Mouse (Mus musculus) kidney, embryonic 15.5 days (tissue): ENCODE results near the gene Astn1. TPM values are rescaled to one million over a fixed set of nuclear protein-coding genes. Genes with fewer than 3 reads are reported as not detected.
A peak's percentile ranks its signal among the peaks of the same experiment; 100 is the strongest.

Experiments
- ATAC-seq: fragments of 200-750 bp; cut with Nextera tagmentation; replicated peaks from 2 replicates; pipeline ENCODE4 v1.8.0; 2017; ENCODE audit warnings: moderate TSS enrichment; ENCODE audit not compliant: low FRiP score
- H3K27ac ChIP-seq: fragments of 300-500 bp; sonication (generic); 2 replicates; pipeline ENCODE4 v1.5.1; 2015; ENCODE audit warnings: mild to moderate bottlenecking, inconsistent platforms
- H3K27me3 ChIP-seq: fragments of 300-500 bp; sonication (generic); 2 replicates; pipeline ENCODE4 v1.6.1; 2015; ENCODE audit warnings: inconsistent platforms
- H3K36me3 ChIP-seq: fragments of 300-500 bp; sonication (generic); 2 replicates; pipeline ENCODE4 v1.6.1; 2015; ENCODE audit warnings: inconsistent platforms
- H3K4me1 ChIP-seq: fragments of 300-500 bp; sonication (generic); 2 replicates; pipeline ENCODE4 v1.6.1; 2015; ENCODE audit warnings: inconsistent platforms
- H3K4me2 ChIP-seq: fragments of 300-500 bp; sonication (generic); 2 replicates; pipeline ENCODE4 v1.6.1; 2015; ENCODE audit warnings: moderate library complexity, mild to moderate bottlenecking, inconsistent platforms
- H3K4me3 ChIP-seq: fragments of 300-500 bp; sonication (generic); replicated peaks from 2 replicates; pipeline ENCODE4 v1.5.1; 2015; ENCODE audit warnings: mild to moderate bottlenecking, inconsistent platforms
- H3K9ac ChIP-seq: fragments of 300-500 bp; sonication (generic); 2 replicates; pipeline ENCODE4 v1.6.1; 2015; ENCODE audit warnings: mild to moderate bottlenecking, inconsistent platforms
- H3K9me3 ChIP-seq: fragments of 300-500 bp; sonication (generic); replicated peaks from 2 replicates; pipeline ENCODE4 v1.6.1; 2016; ENCODE audit warnings: inconsistent platforms
- WGBS: fragments of 180-500 bp; shearing (Covaris S2); methylation state at CpG from one replicate; pipeline ENCODE4 v1.1.7; 2015; ENCODE audit warnings: mixed read lengths; 5-methylcytosine and 5-hydroxymethylcytosine counted together
- polyA plus RNA-seq: library from polyadenylated mRNA; unstranded; fragments of >200 nt; fragmentation: Nextera tagmentation; extraction: Ambion mirVana; gene quantifications from 2 replicates; pipeline ENCODE4 v1.2.1, GENCODE M21; 2015

Gene Astn1
- polyA plus RNA-seq, 1 experiment from 2014 or later = 0.93 TPM

DNA sequence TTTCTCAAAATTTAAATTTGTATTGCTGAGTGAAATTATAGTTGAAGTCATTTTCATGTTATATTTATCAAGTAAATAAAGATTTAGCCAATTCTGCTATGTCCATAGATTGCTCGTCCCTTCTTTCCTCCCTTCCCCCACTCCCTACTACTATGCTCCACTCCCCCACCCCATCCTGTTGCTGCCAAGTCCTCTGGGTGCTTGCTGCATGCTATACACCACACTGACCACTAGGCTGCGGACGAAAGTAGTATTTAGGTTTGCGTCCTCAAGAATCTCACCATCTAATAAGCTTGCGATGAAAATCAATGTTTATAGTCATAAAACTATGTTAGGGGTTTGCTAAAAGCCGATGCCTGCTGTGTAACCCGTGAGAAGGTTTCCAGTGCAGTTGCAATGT is 235.9 kb downstream of the Astn1 start:
- no peak for ATAC-seq
- Histone ChIP-seq H3K27ac (no peak overlapping the region), H3K9me3 (no peaks in the 10 kb centered on the region), H3K4me1 (0 out of 2 replicates have a peak, but pooled peaks cover 2% of the 10 kb centered on the region), H3K4me2 (no peak overlapping the region), H3K9ac (no peak overlapping the region), H3K4me3 (no peak overlapping the region), H3K27me3 (no peaks in the 10 kb centered on the region), H3K36me3 (no peaks in the 10 kb centered on the region)
- 77% methylated on average over 7 of the region's 7 CpGs for WGBS

DNA sequence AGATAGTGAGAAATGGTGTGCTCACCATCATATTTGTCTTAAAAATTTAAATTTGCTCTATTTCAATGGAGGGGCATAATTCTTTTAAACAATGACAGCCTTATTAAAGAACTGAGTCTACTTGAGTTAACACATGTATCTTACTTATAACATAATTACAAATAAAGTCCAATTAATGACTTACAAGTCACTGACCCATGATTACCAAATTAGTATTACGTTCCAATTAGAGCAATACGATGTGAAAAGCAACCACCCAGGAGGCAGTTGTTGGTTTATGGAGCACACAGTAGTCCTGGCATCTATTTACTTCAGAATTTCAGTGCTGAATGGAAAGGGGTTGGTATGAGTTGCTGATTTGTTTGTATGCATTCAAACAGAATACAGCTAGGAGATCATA is 237.4 kb downstream of the Astn1 start:
- H3K9me3 ChIP-seq = no peaks in the 10 kb centered on the region
- WGBS = 76% methylated on average over 2 of the region's 2 CpGs
- 0 out of 2 replicates have a peak, but pooled peaks cover 2% of the 10 kb centered on the region for H3K4me1 ChIP-seq
- H3K9ac ChIP-seq = no peak overlapping the region
- ATAC-seq = no peak
- H3K4me3 ChIP-seq = no peak overlapping the region
- no peak overlapping the region for H3K27ac ChIP-seq
- H3K36me3 ChIP-seq = no peaks in the 10 kb centered on the region
- H3K4me2 ChIP-seq = no peak overlapping the region
- H3K27me3 ChIP-seq = no peaks in the 10 kb centered on the region

DNA sequence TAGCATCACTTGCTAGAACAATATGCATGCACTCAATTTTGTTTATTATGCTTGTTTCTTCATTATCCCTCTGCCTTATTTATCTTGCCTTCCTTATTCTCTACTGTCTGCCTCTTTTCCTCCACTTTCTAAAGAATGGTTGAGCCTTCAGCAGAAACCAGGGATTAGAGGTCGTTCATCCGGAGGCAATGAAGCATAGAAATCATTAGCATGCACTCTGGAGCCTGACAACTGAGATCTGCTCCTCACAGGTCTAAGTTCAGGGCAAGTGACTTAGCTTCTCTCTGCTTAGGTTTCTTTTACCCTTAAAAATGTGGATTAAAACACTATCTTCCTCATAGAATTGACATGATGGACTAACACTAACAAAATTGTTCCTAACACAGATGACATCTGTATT is 241.0 kb downstream of the Astn1 start:
- Histone ChIP-seq H3K27me3 (no peaks in the 10 kb centered on the region), H3K27ac (peak overlapping the region; percentile 70), H3K36me3 (no peaks in the 10 kb centered on the region), H3K4me3 (no peak overlapping the region), H3K9me3 (no peaks in the 10 kb centered on the region), H3K9ac (no peak overlapping the region), H3K4me2 (no peak overlapping the region), H3K4me1 (no peaks in the 10 kb centered on the region)
- ATAC-seq = no peak
- WGBS = 43% methylated on average over 2 of the region's 2 CpGs

DNA sequence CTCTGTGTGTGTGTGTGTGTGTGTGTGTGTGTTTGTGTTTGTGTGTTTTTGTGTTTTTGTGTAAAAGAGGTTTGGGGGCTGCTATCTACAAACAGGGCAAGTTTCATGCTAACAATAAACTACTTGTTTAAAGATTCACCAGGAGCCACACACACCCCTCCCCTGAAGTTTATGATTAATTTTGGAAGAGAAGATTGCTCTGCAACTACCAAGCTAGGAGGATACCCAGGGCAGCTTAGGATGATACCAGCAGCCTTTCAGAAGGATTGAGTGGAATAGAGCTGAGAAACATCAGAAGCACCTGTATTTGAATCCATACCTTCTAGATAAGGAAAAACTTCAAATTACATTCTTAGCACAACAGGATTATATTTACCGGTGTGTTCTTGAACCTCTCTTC is 242.1 kb downstream of the Astn1 start:
- no peak overlapping the region for H3K4me3 ChIP-seq
- H3K4me2 ChIP-seq = no peak overlapping the region
- H3K4me1 ChIP-seq = no peaks in the 10 kb centered on the region
- no peak overlapping the region for H3K27ac ChIP-seq
- 91% methylated on average over 1 of the region's 1 CpGs for WGBS
- H3K36me3 ChIP-seq = no peaks in the 10 kb centered on the region
- H3K9me3 ChIP-seq = no peaks in the 10 kb centered on the region
- no peaks in the 10 kb centered on the region for H3K27me3 ChIP-seq
- no peak overlapping the region for H3K9ac ChIP-seq
- peak; percentile 74 for ATAC-seq

DNA sequence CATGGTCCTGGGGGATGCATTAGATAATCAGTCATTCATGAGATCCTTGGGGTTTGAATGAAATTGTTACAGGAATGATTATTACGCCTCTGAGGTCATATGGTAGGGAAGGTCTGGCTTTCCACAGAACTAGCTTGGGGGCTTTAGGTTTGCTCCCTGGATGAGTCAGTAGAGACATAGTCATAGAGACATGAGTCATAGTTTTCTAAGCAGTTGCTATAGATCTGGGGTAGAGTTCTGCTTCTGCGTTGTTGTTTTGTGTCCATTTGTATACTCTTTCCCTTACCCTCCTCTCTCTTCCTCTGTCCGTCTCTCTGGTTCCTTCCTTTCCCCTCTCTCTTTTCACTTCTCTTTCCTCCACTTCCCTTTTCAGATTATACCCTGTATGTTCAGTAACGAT is 243.5 kb downstream of the Astn1 start:
- Histone ChIP-seq H3K4me3 (no peak overlapping the region), H3K4me2 (no peak overlapping the region), H3K36me3 (no peaks in the 10 kb centered on the region), H3K4me1 (no peaks in the 10 kb centered on the region), H3K27ac (no peak overlapping the region), H3K27me3 (no peaks in the 10 kb centered on the region), H3K9me3 (no peaks in the 10 kb centered on the region), H3K9ac (no peak overlapping the region)
- ATAC-seq = no peak
- 84% methylated on average over 4 of the region's 4 CpGs for WGBS

DNA sequence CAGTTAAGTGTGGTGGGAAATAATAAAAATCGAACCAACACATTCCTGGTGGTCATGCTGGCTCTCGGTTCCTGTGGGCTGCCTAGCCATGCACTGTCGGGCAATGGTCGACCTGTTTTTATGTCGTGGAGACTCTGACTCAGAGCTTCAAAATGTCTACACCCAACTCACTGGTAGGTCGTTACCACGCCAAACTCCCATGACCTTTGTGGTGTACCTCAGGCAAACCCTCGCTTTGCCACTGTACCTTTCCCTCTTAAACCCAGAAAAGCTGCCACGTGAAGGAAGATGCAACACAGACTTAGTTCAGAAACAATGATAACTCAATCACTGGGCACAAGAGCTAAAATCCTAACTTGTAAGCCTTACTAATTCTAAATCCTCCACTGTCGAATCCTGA is 244.3 kb downstream of the Astn1 start:
- no peak overlapping the region for H3K4me2 ChIP-seq
- no peak overlapping the region for H3K27ac ChIP-seq
- H3K4me1 ChIP-seq = no peaks in the 10 kb centered on the region
- no peaks in the 10 kb centered on the region for H3K27me3 ChIP-seq
- 84% methylated on average over 10 of the region's 10 CpGs for WGBS
- H3K9ac ChIP-seq = no peak overlapping the region
- no peak overlapping the region for H3K4me3 ChIP-seq
- ATAC-seq = no peak
- H3K36me3 ChIP-seq = no peaks in the 10 kb centered on the region
- no peaks in the 10 kb centered on the region for H3K9me3 ChIP-seq

DNA sequence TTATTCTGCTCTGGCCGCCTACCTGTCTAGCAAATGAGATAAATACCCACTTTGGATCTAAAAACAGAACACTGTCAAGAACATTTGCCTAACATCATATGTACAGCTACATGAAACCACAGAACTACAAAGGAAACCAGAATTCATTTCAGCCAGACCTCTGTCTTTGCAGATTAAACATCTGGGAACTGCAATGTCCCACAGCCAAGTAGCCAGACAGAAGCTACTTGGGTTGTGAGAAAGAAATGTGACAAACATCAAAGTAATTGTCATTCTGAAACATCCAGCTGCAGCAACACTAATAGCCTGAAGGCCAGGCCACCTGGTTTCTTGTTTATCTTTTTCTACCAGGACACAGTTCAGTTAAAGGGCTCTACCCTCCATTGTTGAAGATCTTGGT is 245.1 kb downstream of the Astn1 start:
- no peaks in the 10 kb centered on the region for H3K27me3 ChIP-seq

DNA sequence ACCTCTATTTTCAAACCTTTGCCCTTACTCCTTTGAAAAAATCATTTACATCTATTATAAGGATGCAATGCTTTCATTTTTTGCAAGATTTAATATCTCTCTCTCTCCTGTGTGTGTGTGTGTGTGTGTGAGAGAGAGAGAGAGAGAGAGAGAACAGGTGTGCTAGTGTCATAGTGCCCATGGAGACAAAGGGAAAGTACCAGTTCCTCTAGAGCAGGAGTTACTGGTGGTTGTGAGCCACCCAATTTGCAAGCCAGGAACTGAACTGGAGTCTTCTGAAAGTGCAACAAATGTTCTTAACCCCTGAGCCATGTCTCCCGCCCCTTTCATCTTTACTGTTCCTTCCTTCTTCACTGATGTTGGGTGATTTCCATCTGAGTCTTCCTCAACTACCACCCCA is 253.1 kb downstream of the Astn1 start:
- Histone ChIP-seq H3K4me2 (no peak overlapping the region), H3K27me3 (no peaks in the 10 kb centered on the region), H3K36me3 (no peaks in the 10 kb centered on the region), H3K4me3 (no peak overlapping the region), H3K4me1 (no peaks in the 10 kb centered on the region), H3K9ac (no peak overlapping the region), H3K27ac (no peak overlapping the region), H3K9me3 (no peaks in the 10 kb centered on the region)
- WGBS = 94% methylated on average over 1 of the region's 1 CpGs
- no peak for ATAC-seq

More for the DNA sequence above, 245.1 kb downstream of the Astn1 start:
- no peak for ATAC-seq
- no peak overlapping the region for H3K4me2 ChIP-seq
- H3K4me1 ChIP-seq = no peaks in the 10 kb centered on the region
- H3K36me3 ChIP-seq = no peaks in the 10 kb centered on the region
- no peak overlapping the region for H3K9ac ChIP-seq
- H3K9me3 ChIP-seq = no peaks in the 10 kb centered on the region
- H3K27ac ChIP-seq = no peak overlapping the region
- no peak overlapping the region for H3K4me3 ChIP-seq
- 79% methylated on average over 1 of the region's 1 CpGs for WGBS

DNA sequence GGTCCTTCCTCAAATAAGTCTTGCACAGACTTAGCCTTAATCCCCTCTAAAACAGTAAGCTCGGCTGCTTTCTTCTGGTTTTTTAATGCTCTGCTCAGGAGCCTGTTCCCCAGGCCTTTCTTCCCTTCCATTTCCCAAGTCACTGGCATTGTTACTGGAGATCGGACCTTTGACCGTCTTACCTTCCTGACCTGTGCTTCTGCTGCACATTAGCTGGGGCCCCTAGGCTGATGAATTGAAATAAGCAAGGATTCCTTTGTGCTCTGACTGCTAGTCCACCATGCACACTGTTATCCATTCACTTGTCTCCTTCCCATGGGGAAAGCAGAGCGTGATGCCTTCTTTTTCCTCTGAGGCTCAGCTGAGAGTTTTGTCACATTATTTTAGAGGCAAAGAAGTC is 255.9 kb downstream of the Astn1 start:
- 0 out of 2 replicates have a peak, but pooled peaks have one; percentile 54 for ATAC-seq
- H3K9me3 ChIP-seq = no peaks in the 10 kb centered on the region
- WGBS = 77% methylated on average over 4 of the region's 4 CpGs

DNA sequence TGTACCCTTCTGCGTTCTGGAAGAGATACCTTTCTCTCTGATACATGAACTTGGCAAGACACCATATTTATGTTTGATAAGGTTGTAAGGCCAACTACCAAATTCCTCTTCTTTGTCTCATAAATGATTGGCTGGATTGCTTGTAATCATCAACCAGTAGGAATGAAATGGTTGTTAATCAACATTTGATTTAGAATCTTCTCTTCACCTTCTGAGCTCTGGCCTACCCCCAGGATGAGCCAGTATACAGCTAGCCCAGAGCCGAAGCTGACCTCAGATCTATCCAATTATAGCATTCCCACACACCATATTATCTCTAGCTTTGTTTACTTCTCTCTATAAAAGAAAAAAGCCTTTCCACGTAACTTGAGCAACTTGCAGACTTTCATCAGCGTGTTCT is 270.9 kb downstream of the Astn1 start:
- 0 out of 2 replicates have a peak, but pooled peaks have one; percentile 66 for ATAC-seq
- no peaks in the 10 kb centered on the region for H3K4me1 ChIP-seq
- 48% methylated on average over 4 of the region's 4 CpGs for WGBS

More for the DNA sequence above, 255.9 kb downstream of the Astn1 start:
- Histone ChIP-seq H3K4me1 (no peaks in the 10 kb centered on the region), H3K4me2 (no peak overlapping the region), H3K36me3 (no peaks in the 10 kb centered on the region), H3K27ac (0 out of 2 replicates have a peak overlapping the region, but pooled peaks have one; percentile 18), H3K27me3 (no peaks in the 10 kb centered on the region), H3K9ac (no peak overlapping the region), H3K4me3 (no peak overlapping the region)

DNA sequence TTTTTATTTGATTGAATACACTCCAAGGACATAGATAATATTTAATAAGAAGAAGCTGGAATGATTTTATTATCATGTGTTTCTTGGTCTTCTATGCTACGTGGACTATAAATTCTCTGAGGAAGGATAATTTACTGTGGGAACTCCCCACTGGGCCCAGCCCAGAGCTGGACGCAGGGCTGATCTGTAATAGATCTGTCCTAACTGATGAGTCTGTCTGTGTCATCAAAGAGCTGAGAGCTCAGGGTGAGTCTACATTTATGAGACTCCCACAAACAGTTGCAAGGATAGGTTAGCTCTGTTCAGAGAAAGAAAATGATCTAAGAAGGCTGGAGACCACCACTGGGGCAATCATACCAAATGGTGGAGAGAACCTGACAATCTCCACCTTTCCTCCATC is 271.4 kb downstream of the Astn1 start:
- ATAC-seq = peak; percentile 70; the same call in 1 of the 2 replicates
- Histone ChIP-seq H3K4me1 (no peaks in the 10 kb centered on the region), H3K9ac (no peak overlapping the region), H3K4me3 (no peak overlapping the region), H3K9me3 (no peaks in the 10 kb centered on the region), H3K27me3 (no peaks in the 10 kb centered on the region), H3K27ac (no peak overlapping the region), H3K36me3 (no peaks in the 10 kb centered on the region), H3K4me2 (no peak overlapping the region)
- WGBS = 22% methylated on average over 2 of the region's 2 CpGs

More for the DNA sequence above, 270.9 kb downstream of the Astn1 start:
- H3K27ac ChIP-seq = 0 out of 2 replicates have a peak overlapping the region, but pooled peaks have one; percentile 13
- H3K4me2 ChIP-seq = no peak overlapping the region
- no peak overlapping the region for H3K9ac ChIP-seq
- no peaks in the 10 kb centered on the region for H3K36me3 ChIP-seq
- H3K4me3 ChIP-seq = no peak overlapping the region
- no peaks in the 10 kb centered on the region for H3K27me3 ChIP-seq
- H3K9me3 ChIP-seq = no peaks in the 10 kb centered on the region

DNA sequence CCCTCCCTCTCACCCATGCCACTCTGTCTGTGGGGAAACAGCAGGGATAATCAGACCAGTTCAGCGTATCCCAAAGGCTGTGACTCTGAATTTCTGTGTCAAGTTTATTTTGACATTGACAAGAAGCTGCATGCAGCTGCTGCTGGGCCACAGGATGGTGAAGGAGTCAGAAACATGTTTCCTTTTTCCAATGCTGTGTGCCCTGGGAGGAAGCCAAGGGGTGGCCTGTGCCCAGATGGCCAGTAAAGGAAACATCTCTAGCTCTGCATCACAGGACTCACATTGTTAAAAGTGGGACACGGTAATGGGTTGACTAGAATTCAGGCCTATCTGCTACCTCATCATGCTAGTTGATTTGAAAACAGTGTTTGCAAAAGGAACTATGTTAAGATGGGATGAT is 279.2 kb downstream of the Astn1 start:
- no peaks in the 10 kb centered on the region for H3K27me3 ChIP-seq
- WGBS = 85% methylated on average over 2 of the region's 2 CpGs
- H3K9ac ChIP-seq = no peak overlapping the region
- no peak for ATAC-seq
- H3K4me3 ChIP-seq = no peak overlapping the region
- no peak overlapping the region for H3K4me2 ChIP-seq
- no peaks in the 10 kb centered on the region for H3K4me1 ChIP-seq
- H3K27ac ChIP-seq = no peak overlapping the region
- no peaks in the 10 kb centered on the region for H3K36me3 ChIP-seq
- H3K9me3 ChIP-seq = no peaks in the 10 kb centered on the region

DNA sequence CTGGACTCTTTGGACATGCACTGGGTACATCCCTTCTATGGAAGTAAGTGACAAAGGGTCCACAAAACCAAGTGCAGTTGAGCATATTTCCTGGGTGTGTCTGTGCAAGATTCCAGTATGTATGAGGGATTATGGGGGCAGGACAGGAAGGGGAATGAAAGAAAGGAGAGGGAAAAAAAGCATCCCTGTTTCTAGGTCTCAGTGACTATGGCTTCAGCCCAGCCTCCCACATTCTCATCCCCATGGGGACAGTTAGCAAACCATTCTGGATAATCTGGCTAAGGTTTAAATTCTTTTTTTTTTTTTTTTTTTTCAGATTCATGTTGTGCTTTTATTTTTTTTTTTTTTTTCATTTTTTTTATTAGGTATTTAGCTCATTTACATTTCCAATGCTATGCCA is 280.2 kb downstream of the Astn1 start:
- no peaks in the 10 kb centered on the region for H3K36me3 ChIP-seq
- no peak overlapping the region for H3K4me2 ChIP-seq
- H3K27ac ChIP-seq = no peak overlapping the region
- H3K27me3 ChIP-seq = no peaks in the 10 kb centered on the region
- H3K9ac ChIP-seq = no peak overlapping the region
- ATAC-seq = no peak
- H3K9me3 ChIP-seq = no peaks in the 10 kb centered on the region
- no peak overlapping the region for H3K4me3 ChIP-seq
- H3K4me1 ChIP-seq = no peaks in the 10 kb centered on the region
